Mouse (Mus musculus): ENCODE results near the gene Gpr19. TPM values are rescaled to one million over a fixed set of nuclear protein-coding genes. Genes with fewer than 3 reads are reported as not detected.

Gene Gpr19
- polyA plus RNA-seq, 1 experiment from 2014 or later, result 11.1 TPM

- Histone ChIP-seq H3K9ac (ENCODE audit: low read length) (no peak overlapping the region), H3K27ac (ENCODE audit: low read depth) (no peak overlapping the region), H3K4me2 (ENCODE audit: low read length) (no peak overlapping the region), H3K4me1 (replicated peaks; ENCODE audit: control insufficient read depth, insufficient read depth, low read length) (no peaks in the 10 kb centered on the region), H3K9me3 (ENCODE audit: control insufficient read depth, low read length) (no peaks in the 10 kb centered on the region), H3K27me3 (replicated peaks; ENCODE audit: control insufficient read depth, insufficient read depth, low read length) (no peaks in the 10 kb centered on the region), H3K4me3 (ENCODE audit: low read depth, low read length) (no peak overlapping the region), H3K36me3 (ENCODE audit: control insufficient read depth, insufficient read depth, low read length) (peaks cover 7% of the 10 kb centered on the region; the same call in 1 of the 2 replicates)
- DNase-seq (ENCODE audit: low spot score) (no peak), ATAC-seq (replicated peaks; ENCODE audit: low FRiP score, low TSS enrichment, low read depth) (no peak)
- whole genome bisulfite sequencing, result 81% methylated on average over 2 of the region's 2 CpGs
Measured at GRCm38 (mm10) chr6:134872236-134872635, 26.1 kb downstream of the Gpr19 start.

- Histone ChIP-seq H3K9ac (ENCODE audit: low read length) (no peak overlapping the region), H3K4me1 (replicated peaks; ENCODE audit: control insufficient read depth, insufficient read depth, low read length) (no peaks in the 10 kb centered on the region), H3K9me3 (ENCODE audit: control insufficient read depth, low read length) (no peaks in the 10 kb centered on the region), H3K4me2 (ENCODE audit: low read length) (no peak overlapping the region), H3K27me3 (replicated peaks; ENCODE audit: control insufficient read depth, insufficient read depth, low read length) (no peaks in the 10 kb centered on the region), H3K4me3 (ENCODE audit: low read depth, low read length) (no peak overlapping the region), H3K27ac (ENCODE audit: low read depth) (no peak overlapping the region), H3K36me3 (ENCODE audit: control insufficient read depth, insufficient read depth, low read length) (peaks cover 7% of the 10 kb centered on the region; the same call in 1 of the 2 replicates)
- no peak for ATAC-seq (replicated peaks; ENCODE audit: low FRiP score, low TSS enrichment, low read depth)
- no peak for DNase-seq (ENCODE audit: low spot score)
- WGBS, result 93% methylated on average over 4 of the region's 4 CpGs
Measured at GRCm38 (mm10) chr6:134870887-134871286, 27.5 kb downstream of the Gpr19 start.

GRCm38 (mm10) chr6:134870209-134870742, 28.1 kb downstream of the Gpr19 start:
- H3K27me3 ChIP-seq (replicated peaks; ENCODE audit: control insufficient read depth, insufficient read depth, low read length), result no peaks in the 10 kb centered on the region
- H3K27ac ChIP-seq (ENCODE audit: low read depth), result no peak overlapping the region
- H3K9ac ChIP-seq (ENCODE audit: low read length), result no peak overlapping the region
- H3K36me3 ChIP-seq (ENCODE audit: control insufficient read depth, insufficient read depth, low read length), result peaks cover 7% of the 10 kb centered on the region; the same call in 1 of the 2 replicates
- DNase-seq (ENCODE audit: low spot score), result no peak
- WGBS, result 90% methylated on average over 12 of the region's 12 CpGs
- H3K9me3 ChIP-seq (ENCODE audit: control insufficient read depth, low read length), result no peaks in the 10 kb centered on the region
- no peak overlapping the region for H3K4me2 ChIP-seq (ENCODE audit: low read length)
- no peak for ATAC-seq (replicated peaks; ENCODE audit: low FRiP score, low TSS enrichment, low read depth)
- H3K4me1 ChIP-seq (replicated peaks; ENCODE audit: control insufficient read depth, insufficient read depth, low read length), result no peaks in the 10 kb centered on the region
- no peak overlapping the region for H3K4me3 ChIP-seq (ENCODE audit: low read depth, low read length)

- DNase-seq (ENCODE audit: low spot score) (no peak), ATAC-seq (replicated peaks; ENCODE audit: low FRiP score, low TSS enrichment, low read depth) (no peak)
- Histone ChIP-seq H3K4me2 (ENCODE audit: low read length) (no peak overlapping the region), H3K36me3 (ENCODE audit: control insufficient read depth, insufficient read depth, low read length) (peaks cover 7% of the 10 kb centered on the region; the same call in 1 of the 2 replicates), H3K4me3 (ENCODE audit: low read depth, low read length) (no peak overlapping the region), H3K4me1 (replicated peaks; ENCODE audit: control insufficient read depth, insufficient read depth, low read length) (0 out of 2 replicates have a peak, but pooled peaks cover 6% of the 10 kb centered on the region), H3K9me3 (ENCODE audit: control insufficient read depth, low read length) (no peaks in the 10 kb centered on the region), H3K9ac (ENCODE audit: low read length) (no peak overlapping the region), H3K27me3 (replicated peaks; ENCODE audit: control insufficient read depth, insufficient read depth, low read length) (no peaks in the 10 kb centered on the region), H3K27ac (ENCODE audit: low read depth) (no peak overlapping the region)
- 90% methylated on average over 3 of the region's 3 CpGs for WGBS
Measured at GRCm38 (mm10) chr6:134867325-134867724, 31.1 kb downstream of the Gpr19 start.

- Histone ChIP-seq H3K9me3 (ENCODE audit: control insufficient read depth, low read length) (no peaks in the 10 kb centered on the region), H3K27ac (ENCODE audit: low read depth) (no peak overlapping the region), H3K36me3 (ENCODE audit: control insufficient read depth, insufficient read depth, low read length) (peaks cover 7% of the 10 kb centered on the region; the same call in 1 of the 2 replicates), H3K9ac (ENCODE audit: low read length) (no peak overlapping the region), H3K4me2 (ENCODE audit: low read length) (no peak overlapping the region), H3K4me3 (ENCODE audit: low read depth, low read length) (no peak overlapping the region), H3K4me1 (replicated peaks; ENCODE audit: control insufficient read depth, insufficient read depth, low read length) (0 out of 2 replicates have a peak, but pooled peaks cover 9% of the 10 kb centered on the region), H3K27me3 (replicated peaks; ENCODE audit: control insufficient read depth, insufficient read depth, low read length) (no peaks in the 10 kb centered on the region)
- DNase-seq (ENCODE audit: low spot score), result no peak
- no peak for ATAC-seq (replicated peaks; ENCODE audit: low FRiP score, low TSS enrichment, low read depth)
- 88% methylated on average over 7 of the region's 7 CpGs for WGBS
Measured at GRCm38 (mm10) chr6:134866113-134866512, 32.3 kb downstream of the Gpr19 start.

- peak overlapping the region; percentile 67 for H3K27ac ChIP-seq (ENCODE audit: low read depth)
- peak overlapping the region; percentile 31 for H3K4me3 ChIP-seq (ENCODE audit: low read depth, low read length)
- under 1% methylated on average over 19 of the region's 19 CpGs for WGBS
Measured at GRCm38 (mm10) chr6:134863146-134863545, 35.2 kb downstream of the Gpr19 start.

GRCm38 (mm10) chr6:134862671-134863104, 35.7 kb downstream of the Gpr19 start:
- H3K27me3 ChIP-seq (replicated peaks; ENCODE audit: control insufficient read depth, insufficient read depth, low read length), result no peaks in the 10 kb centered on the region

More at GRCm38 (mm10) chr6:134863146-134863545, 35.2 kb downstream of the Gpr19 start:
- Histone ChIP-seq H3K36me3 (ENCODE audit: control insufficient read depth, insufficient read depth, low read length) (no peaks in the 10 kb centered on the region), H3K9me3 (ENCODE audit: control insufficient read depth, low read length) (no peaks in the 10 kb centered on the region), H3K4me1 (replicated peaks; ENCODE audit: control insufficient read depth, insufficient read depth, low read length) (0 out of 2 replicates have a peak, but pooled peaks cover 9% of the 10 kb centered on the region), H3K4me2 (ENCODE audit: low read length) (peak overlapping the region; percentile 56), H3K9ac (ENCODE audit: low read length) (peak overlapping the region; percentile 27), H3K27me3 (replicated peaks; ENCODE audit: control insufficient read depth, insufficient read depth, low read length) (no peaks in the 10 kb centered on the region)
- ATAC-seq (replicated peaks; ENCODE audit: low FRiP score, low TSS enrichment, low read depth) (peak; percentile 82), DNase-seq (ENCODE audit: low spot score) (peak; percentile 99)

GRCm38 (mm10) chr6:134861386-134861785, 37.0 kb downstream of the Gpr19 start:
- Histone ChIP-seq H3K9me3 (ENCODE audit: control insufficient read depth, low read length) (no peaks in the 10 kb centered on the region), H3K9ac (ENCODE audit: low read length) (no peak overlapping the region), H3K27ac (ENCODE audit: low read depth) (no peak overlapping the region), H3K4me3 (ENCODE audit: low read depth, low read length) (no peak overlapping the region), H3K27me3 (replicated peaks; ENCODE audit: control insufficient read depth, insufficient read depth, low read length) (no peaks in the 10 kb centered on the region), H3K4me2 (ENCODE audit: low read length) (no peak overlapping the region), H3K36me3 (ENCODE audit: control insufficient read depth, insufficient read depth, low read length) (0 out of 2 replicates have a peak, but pooled peaks cover 3% of the 10 kb centered on the region), H3K4me1 (replicated peaks; ENCODE audit: control insufficient read depth, insufficient read depth, low read length) (0 out of 2 replicates have a peak, but pooled peaks cover 9% of the 10 kb centered on the region)
- ATAC-seq (replicated peaks; ENCODE audit: low FRiP score, low TSS enrichment, low read depth), result no peak
- WGBS, result 87% methylated on average over 12 of the region's 12 CpGs
- no peak for DNase-seq (ENCODE audit: low spot score)

More at GRCm38 (mm10) chr6:134862671-134863104, 35.7 kb downstream of the Gpr19 start:
- peak; percentile 51 for ATAC-seq (replicated peaks; ENCODE audit: low FRiP score, low TSS enrichment, low read depth)
- 20% methylated on average over 13 of the region's 13 CpGs for whole genome bisulfite sequencing
- H3K27ac ChIP-seq (ENCODE audit: low read depth), result peak overlapping the region; percentile 67
- DNase-seq (ENCODE audit: low spot score), result peak; percentile 70
- H3K9me3 ChIP-seq (ENCODE audit: control insufficient read depth, low read length), result no peaks in the 10 kb centered on the region
- peak overlapping the region; percentile 27 for H3K9ac ChIP-seq (ENCODE audit: low read length)
- H3K4me1 ChIP-seq (replicated peaks; ENCODE audit: control insufficient read depth, insufficient read depth, low read length), result 0 out of 2 replicates have a peak, but pooled peaks cover 9% of the 10 kb centered on the region
- 0 out of 2 replicates have a peak, but pooled peaks cover 2% of the 10 kb centered on the region for H3K36me3 ChIP-seq (ENCODE audit: control insufficient read depth, insufficient read depth, low read length)
- H3K4me3 ChIP-seq (ENCODE audit: low read depth, low read length), result peak overlapping the region; percentile 31
- peak overlapping the region; percentile 56 for H3K4me2 ChIP-seq (ENCODE audit: low read length)

GRCm38 (mm10) chr6:134860275-134860674, 38.1 kb downstream of the Gpr19 start:
- Histone ChIP-seq H3K27ac (ENCODE audit: low read depth) (no peak overlapping the region), H3K9ac (ENCODE audit: low read length) (no peak overlapping the region), H3K36me3 (ENCODE audit: control insufficient read depth, insufficient read depth, low read length) (0 out of 2 replicates have a peak, but pooled peaks cover 3% of the 10 kb centered on the region), H3K4me1 (replicated peaks; ENCODE audit: control insufficient read depth, insufficient read depth, low read length) (0 out of 2 replicates have a peak, but pooled peaks cover 9% of the 10 kb centered on the region), H3K4me3 (ENCODE audit: low read depth, low read length) (no peak overlapping the region), H3K27me3 (replicated peaks; ENCODE audit: control insufficient read depth, insufficient read depth, low read length) (no peaks in the 10 kb centered on the region), H3K9me3 (ENCODE audit: control insufficient read depth, low read length) (no peaks in the 10 kb centered on the region), H3K4me2 (ENCODE audit: low read length) (no peak overlapping the region)
- DNase-seq (ENCODE audit: low spot score), result no peak
- 30% methylated on average over 4 of the region's 4 CpGs for WGBS
- no peak for ATAC-seq (replicated peaks; ENCODE audit: low FRiP score, low TSS enrichment, low read depth)
